Mouse (Mus musculus): ENCODE measurements at regions not wholly inside any gene's neighbourhood (a gene's known extent, or its start where the extent isn't known, plus 50 kb on each side); places are given as distances from the start of the nearest gene placed in this dataset.

DNA sequence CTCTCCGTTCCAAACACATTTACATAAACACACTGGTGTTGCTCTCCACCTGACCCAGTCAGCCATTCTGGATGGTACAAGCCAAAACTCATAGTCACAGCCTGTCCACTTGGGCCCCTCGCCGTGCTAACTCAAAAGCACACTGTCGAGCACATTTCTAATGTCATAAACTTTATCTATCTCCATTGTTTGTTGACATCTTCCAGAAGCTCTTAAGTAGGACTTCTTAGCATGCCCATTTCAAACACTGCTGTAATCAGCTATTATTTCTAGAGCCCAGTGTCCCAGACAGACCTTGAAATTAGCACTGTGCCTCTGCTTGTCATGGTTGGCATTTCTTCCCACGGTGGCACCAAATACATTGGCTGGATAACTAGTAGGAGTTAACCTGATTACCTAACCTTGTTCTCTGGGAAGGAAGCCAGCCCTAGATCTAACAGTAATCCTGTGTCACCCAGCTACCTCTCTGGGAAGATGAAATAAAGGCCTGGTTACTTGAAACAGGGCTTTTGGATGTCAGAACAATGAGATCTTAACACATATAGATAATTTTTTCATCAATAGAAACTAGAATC, 180.1 kb upstream of the Cited2 start:
- no peak overlapping the region for H3K4me2 ChIP-seq (ENCODE audit: low read depth, low read length)
- H3K9me3 ChIP-seq (ENCODE audit: control insufficient read depth, low read length) = no peaks in the 10 kb centered on the region
- H3K36me3 ChIP-seq (ENCODE audit: control insufficient read depth, insufficient read depth, low read length) = no peaks in the 10 kb centered on the region
- no peaks in the 10 kb centered on the region for H3K27me3 ChIP-seq (ENCODE audit: control insufficient read depth, insufficient read depth, low read depth, low read length)
- ATAC-seq (ENCODE audit: low read depth) = no peak
- 62% methylated on average over 5 of the region's 5 CpGs for WGBS
- no peak overlapping the region for H3K27ac ChIP-seq (ENCODE audit: low read length)
- no peak overlapping the region for H3K4me3 ChIP-seq (ENCODE audit: low read length)
- H3K4me1 ChIP-seq (replicated peaks; ENCODE audit: control insufficient read depth, insufficient read depth, low read length) = peaks cover 3% of the 10 kb centered on the region; the same call in 1 of the 2 replicates
- H3K9ac ChIP-seq (ENCODE audit: low read length) = no peak overlapping the region

DNA sequence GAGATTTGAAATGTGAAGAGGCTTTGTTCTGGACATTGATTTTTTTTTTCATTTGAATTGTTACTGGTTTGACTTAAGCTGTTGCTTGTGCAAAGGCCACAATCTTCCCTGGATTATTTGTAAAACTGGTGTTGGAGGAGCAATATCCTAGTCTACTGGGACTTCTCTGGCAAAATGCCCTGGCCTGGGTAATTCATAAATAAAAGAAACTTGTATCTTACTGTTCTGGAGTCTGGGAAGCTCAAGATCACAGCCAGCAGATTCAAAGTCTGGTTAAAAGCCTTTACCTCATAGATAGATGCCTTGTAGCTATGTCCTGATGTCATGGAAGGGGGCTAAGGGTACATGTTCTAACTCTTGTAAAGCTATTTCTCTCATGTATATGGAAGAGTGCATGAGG, 177.7 kb upstream of the Cited2 start:
- H3K4me3 ChIP-seq (ENCODE audit: low read length) = no peak overlapping the region
- H3K9me3 ChIP-seq (ENCODE audit: control insufficient read depth, low read length) = no peaks in the 10 kb centered on the region
- H3K36me3 ChIP-seq (ENCODE audit: control insufficient read depth, insufficient read depth, low read length) = no peaks in the 10 kb centered on the region
- H3K27ac ChIP-seq (ENCODE audit: low read length) = no peak overlapping the region
- no peak for ATAC-seq (ENCODE audit: low read depth)
- no peak overlapping the region for H3K9ac ChIP-seq (ENCODE audit: low read length)
- H3K4me1 ChIP-seq (replicated peaks; ENCODE audit: control insufficient read depth, insufficient read depth, low read length) = no peaks in the 10 kb centered on the region
- H3K27me3 ChIP-seq (ENCODE audit: control insufficient read depth, insufficient read depth, low read depth, low read length) = no peaks in the 10 kb centered on the region
- no peak overlapping the region for H3K4me2 ChIP-seq (ENCODE audit: low read depth, low read length)

DNA sequence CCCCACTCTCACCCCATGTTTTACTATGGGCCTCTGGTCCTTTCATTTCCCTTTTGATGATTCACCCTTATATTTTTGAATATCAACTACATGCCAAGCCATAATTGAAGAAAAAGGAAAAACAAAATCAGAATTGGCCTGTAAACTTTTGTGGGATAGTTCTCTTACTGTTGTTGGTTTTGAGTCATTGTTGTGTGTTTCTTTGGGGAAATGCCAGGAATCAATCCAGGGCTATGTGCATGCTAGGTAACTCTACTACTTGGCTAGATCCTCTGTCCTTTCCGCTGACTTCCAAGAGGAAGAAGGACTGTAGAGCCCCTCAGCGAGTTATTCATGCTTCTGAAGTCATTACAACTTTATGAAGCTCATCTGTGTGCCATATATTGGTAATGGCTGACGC, 175.0 kb upstream of the Cited2 start:
- Histone ChIP-seq H3K4me2 (ENCODE audit: low read depth, low read length) (no peak overlapping the region), H3K4me3 (ENCODE audit: low read length) (no peak overlapping the region), H3K9ac (ENCODE audit: low read length) (no peak overlapping the region), H3K36me3 (ENCODE audit: control insufficient read depth, insufficient read depth, low read length) (no peaks in the 10 kb centered on the region), H3K4me1 (replicated peaks; ENCODE audit: control insufficient read depth, insufficient read depth, low read length) (no peaks in the 10 kb centered on the region), H3K9me3 (ENCODE audit: control insufficient read depth, low read length) (no peaks in the 10 kb centered on the region), H3K27me3 (ENCODE audit: control insufficient read depth, insufficient read depth, low read depth, low read length) (no peaks in the 10 kb centered on the region), H3K27ac (ENCODE audit: low read length) (no peak overlapping the region)
- ATAC-seq (ENCODE audit: low read depth) = no peak
- 85% methylated on average over 3 of the region's 3 CpGs for WGBS

DNA sequence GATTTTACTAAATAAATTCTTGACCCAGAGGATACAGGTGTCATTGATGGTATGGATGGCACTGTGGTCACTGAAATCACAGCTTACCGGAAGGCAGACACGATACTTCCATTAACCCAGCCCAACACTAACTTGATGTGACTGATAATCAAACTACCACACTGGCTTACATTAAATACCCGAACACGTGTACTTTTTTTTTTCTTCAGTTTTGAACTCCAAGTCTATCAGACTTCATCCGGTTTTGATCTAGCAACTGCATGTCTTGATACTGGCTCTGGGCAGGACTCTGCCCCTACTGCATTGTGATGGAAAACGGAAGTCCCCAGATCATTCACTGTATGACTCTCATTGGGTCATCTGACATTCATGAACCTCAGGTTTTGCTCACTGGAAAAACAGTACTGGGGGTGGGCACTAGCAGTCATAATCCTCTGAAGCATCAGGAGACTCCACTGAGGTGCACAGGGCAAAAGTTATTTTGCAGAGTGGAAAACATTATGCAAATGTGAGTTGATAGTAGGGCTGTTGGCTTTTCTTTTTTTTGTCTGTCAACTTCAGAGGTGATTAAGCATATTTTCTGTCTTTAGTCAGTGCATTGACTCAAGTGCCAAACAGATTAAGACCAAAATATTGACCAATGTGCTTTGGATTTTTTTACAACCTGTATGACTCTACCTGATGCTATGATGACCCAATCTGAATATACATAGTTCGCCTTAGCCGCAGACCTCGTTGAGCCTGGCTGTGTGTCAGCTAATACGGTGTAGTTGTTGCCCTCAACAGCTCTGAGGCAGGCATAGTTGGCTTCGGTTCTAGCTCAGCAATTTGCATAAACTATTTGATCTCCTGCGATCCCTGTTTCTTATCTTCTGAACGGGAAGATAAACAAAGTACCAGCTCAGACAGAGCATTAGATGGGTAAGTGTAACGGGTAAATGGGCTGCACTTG, 174.1 kb upstream of the Cited2 start:
- H3K4me3 ChIP-seq (ENCODE audit: low read length) = no peak overlapping the region
- WGBS = 68% methylated on average over 14 of the region's 14 CpGs
- ATAC-seq (ENCODE audit: low read depth) = no peak
- no peak overlapping the region for H3K27ac ChIP-seq (ENCODE audit: low read length)
- no peaks in the 10 kb centered on the region for H3K9me3 ChIP-seq (ENCODE audit: control insufficient read depth, low read length)
- H3K9ac ChIP-seq (ENCODE audit: low read length) = no peak overlapping the region
- H3K4me2 ChIP-seq (ENCODE audit: low read depth, low read length) = no peak overlapping the region
- no peaks in the 10 kb centered on the region for H3K36me3 ChIP-seq (ENCODE audit: control insufficient read depth, insufficient read depth, low read length)
- H3K27me3 ChIP-seq (ENCODE audit: control insufficient read depth, insufficient read depth, low read depth, low read length) = no peaks in the 10 kb centered on the region
- H3K4me1 ChIP-seq (replicated peaks; ENCODE audit: control insufficient read depth, insufficient read depth, low read length) = no peaks in the 10 kb centered on the region

DNA sequence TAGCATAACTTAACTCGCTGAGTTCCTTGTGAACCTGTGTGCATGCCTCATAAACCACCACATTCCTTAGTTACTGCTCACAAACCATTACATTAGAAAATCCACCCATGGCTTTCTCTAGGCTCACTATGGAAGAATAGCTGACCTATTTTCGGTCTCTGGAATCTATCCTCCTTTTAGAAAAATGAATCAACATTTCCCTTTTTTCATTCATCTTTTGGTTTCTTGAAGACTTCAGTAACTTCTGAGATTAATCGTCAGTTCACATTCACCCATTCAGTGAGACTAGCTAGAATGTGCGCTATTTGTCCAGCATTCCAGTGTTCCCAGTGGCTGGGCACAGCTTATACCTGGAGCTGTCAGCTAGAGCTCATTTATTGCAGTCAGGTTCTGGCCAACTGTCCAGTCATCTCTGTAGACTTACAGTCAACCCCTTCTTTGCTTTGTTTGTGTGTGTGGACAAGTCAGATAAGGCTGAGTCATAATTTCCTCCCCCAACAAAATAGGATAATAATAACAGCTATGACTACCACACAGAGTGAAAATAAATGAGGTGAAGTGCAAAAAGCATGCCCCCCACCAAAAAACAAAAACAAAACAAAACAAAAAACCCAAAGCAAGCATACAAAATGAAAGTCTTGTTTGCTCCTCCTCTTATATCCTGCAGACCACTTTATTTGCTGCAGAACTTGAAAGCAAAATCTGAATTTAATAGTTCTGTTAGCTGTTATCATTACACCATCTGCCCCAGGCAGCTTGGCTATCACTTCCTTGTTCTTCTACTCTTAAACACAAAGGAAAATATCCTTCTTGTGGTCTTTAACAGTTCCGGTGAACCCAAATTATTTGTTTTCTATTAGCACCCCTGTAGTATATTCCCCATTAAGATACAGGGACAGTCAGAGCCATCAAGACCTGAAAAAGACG, 173.0 kb upstream of the Cited2 start:
- no peak overlapping the region for H3K27ac ChIP-seq (ENCODE audit: low read length)
- no peaks in the 10 kb centered on the region for H3K36me3 ChIP-seq (ENCODE audit: control insufficient read depth, insufficient read depth, low read length)
- no peaks in the 10 kb centered on the region for H3K9me3 ChIP-seq (ENCODE audit: control insufficient read depth, low read length)
- ATAC-seq (ENCODE audit: low read depth) = no peak
- no peaks in the 10 kb centered on the region for H3K4me1 ChIP-seq (replicated peaks; ENCODE audit: control insufficient read depth, insufficient read depth, low read length)
- 79% methylated on average over 6 of the region's 6 CpGs for WGBS
- H3K4me2 ChIP-seq (ENCODE audit: low read depth, low read length) = no peak overlapping the region
- H3K9ac ChIP-seq (ENCODE audit: low read length) = no peak overlapping the region
- no peaks in the 10 kb centered on the region for H3K27me3 ChIP-seq (ENCODE audit: control insufficient read depth, insufficient read depth, low read depth, low read length)
- no peak overlapping the region for H3K4me3 ChIP-seq (ENCODE audit: low read length)

DNA sequence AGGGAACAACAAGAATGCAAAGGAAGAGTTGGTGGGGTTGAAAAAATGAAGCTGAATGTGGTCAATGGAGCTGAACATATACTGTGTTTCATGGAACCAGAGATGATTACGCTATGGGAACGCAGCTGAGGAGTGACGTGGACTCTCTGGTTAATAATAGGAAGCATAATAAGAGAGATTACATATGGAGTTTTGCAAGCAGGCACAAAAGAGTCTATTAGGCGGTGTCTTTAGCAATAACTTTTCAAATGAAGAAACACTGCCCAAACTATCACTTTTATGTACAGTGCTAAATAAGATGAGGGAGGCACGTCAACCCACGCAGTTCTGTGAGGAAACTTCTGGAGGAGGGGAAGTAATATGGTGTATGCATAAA, 172.4 kb upstream of the Cited2 start:
- Histone ChIP-seq H3K4me3 (ENCODE audit: low read length) (no peak overlapping the region), H3K4me1 (replicated peaks; ENCODE audit: control insufficient read depth, insufficient read depth, low read length) (no peaks in the 10 kb centered on the region), H3K9me3 (ENCODE audit: control insufficient read depth, low read length) (no peaks in the 10 kb centered on the region), H3K4me2 (ENCODE audit: low read depth, low read length) (no peak overlapping the region), H3K27me3 (ENCODE audit: control insufficient read depth, insufficient read depth, low read depth, low read length) (no peaks in the 10 kb centered on the region), H3K9ac (ENCODE audit: low read length) (no peak overlapping the region), H3K36me3 (ENCODE audit: control insufficient read depth, insufficient read depth, low read length) (no peaks in the 10 kb centered on the region), H3K27ac (ENCODE audit: low read length) (no peak overlapping the region)
- 87% methylated on average over 6 of the region's 6 CpGs for WGBS
- ATAC-seq (ENCODE audit: low read depth) = no peak

DNA sequence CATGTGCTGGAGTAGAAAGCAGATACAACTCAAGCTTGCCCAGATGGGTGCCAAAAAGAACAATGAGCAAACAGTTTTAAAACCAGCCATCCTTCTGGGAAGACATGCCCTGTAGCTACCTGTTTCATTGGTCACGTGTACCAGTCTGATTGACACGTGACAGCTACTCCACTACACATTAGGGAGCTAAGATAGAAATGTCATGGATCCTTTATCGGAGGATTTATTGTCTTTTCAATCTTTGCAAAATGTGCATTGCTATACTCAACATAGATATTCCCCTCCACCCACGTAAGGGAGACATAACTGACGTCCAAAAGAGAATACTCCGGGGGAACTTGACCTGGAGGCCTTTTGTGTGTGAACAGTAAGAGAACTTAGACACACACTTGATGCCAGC, 171.1 kb upstream of the Cited2 start:
- Histone ChIP-seq H3K9ac (ENCODE audit: low read length) (no peak overlapping the region), H3K4me2 (ENCODE audit: low read depth, low read length) (no peak overlapping the region), H3K4me1 (replicated peaks; ENCODE audit: control insufficient read depth, insufficient read depth, low read length) (no peaks in the 10 kb centered on the region), H3K9me3 (ENCODE audit: control insufficient read depth, low read length) (no peaks in the 10 kb centered on the region), H3K4me3 (ENCODE audit: low read length) (no peak overlapping the region), H3K36me3 (ENCODE audit: control insufficient read depth, insufficient read depth, low read length) (no peaks in the 10 kb centered on the region), H3K27me3 (ENCODE audit: control insufficient read depth, insufficient read depth, low read depth, low read length) (no peaks in the 10 kb centered on the region), H3K27ac (ENCODE audit: low read length) (no peak overlapping the region)
- no peak for ATAC-seq (ENCODE audit: low read depth)
- WGBS = 62% methylated on average over 6 of the region's 6 CpGs

DNA sequence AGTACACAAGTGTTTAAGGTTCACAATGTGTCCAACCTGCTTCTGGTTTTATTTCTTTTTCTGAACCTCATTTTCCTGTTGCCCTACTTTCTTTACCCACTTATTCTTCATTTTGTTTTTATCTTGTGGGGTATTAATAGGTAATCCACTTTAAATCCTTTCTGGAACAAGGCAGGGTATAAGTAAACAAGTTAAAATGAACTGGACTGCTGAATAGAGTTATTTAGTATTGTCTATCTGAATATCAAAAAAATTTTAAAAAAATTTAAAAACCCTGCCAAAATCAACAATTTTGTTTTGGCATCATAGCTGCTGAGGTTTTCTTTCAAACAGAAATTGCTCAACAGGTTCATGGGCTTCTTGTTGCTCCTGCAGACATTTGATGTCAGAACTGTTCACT, 170.7 kb upstream of the Cited2 start:
- no peak for ATAC-seq (ENCODE audit: low read depth)
- no peak overlapping the region for H3K9ac ChIP-seq (ENCODE audit: low read length)
- H3K27me3 ChIP-seq (ENCODE audit: control insufficient read depth, insufficient read depth, low read depth, low read length) = no peaks in the 10 kb centered on the region
- no peak overlapping the region for H3K4me3 ChIP-seq (ENCODE audit: low read length)
- H3K36me3 ChIP-seq (ENCODE audit: control insufficient read depth, insufficient read depth, low read length) = no peaks in the 10 kb centered on the region
- H3K27ac ChIP-seq (ENCODE audit: low read length) = no peak overlapping the region
- H3K4me2 ChIP-seq (ENCODE audit: low read depth, low read length) = no peak overlapping the region
- H3K4me1 ChIP-seq (replicated peaks; ENCODE audit: control insufficient read depth, insufficient read depth, low read length) = no peaks in the 10 kb centered on the region
- no peaks in the 10 kb centered on the region for H3K9me3 ChIP-seq (ENCODE audit: control insufficient read depth, low read length)

DNA sequence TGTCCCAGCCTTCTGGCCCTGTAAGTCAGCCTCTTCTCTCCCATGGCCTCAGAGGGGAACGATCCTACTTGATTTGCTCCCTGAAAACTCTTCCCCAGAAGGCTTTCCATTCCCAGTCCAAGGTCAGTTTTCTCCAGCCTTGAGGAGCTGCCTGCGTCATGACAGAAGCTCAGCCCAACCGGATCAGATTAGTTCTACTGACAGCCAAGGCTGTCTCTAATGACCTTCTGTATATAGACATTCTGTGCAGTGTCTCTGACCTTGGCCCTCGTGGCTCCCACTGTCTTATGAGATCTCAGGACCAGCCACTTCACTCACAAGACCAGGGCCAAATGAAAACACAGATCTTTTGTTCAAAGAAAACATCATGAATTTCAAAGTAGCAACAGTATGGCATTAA, 166.6 kb upstream of the Cited2 start:
- Histone ChIP-seq H3K4me3 (ENCODE audit: low read length) (no peak overlapping the region), H3K4me1 (replicated peaks; ENCODE audit: control insufficient read depth, insufficient read depth, low read length) (peaks cover 8% of the 10 kb centered on the region), H3K9me3 (ENCODE audit: control insufficient read depth, low read length) (no peaks in the 10 kb centered on the region), H3K4me2 (ENCODE audit: low read depth, low read length) (no peak overlapping the region), H3K27ac (ENCODE audit: low read length) (no peak overlapping the region), H3K36me3 (ENCODE audit: control insufficient read depth, insufficient read depth, low read length) (no peaks in the 10 kb centered on the region), H3K9ac (ENCODE audit: low read length) (no peak overlapping the region), H3K27me3 (ENCODE audit: control insufficient read depth, insufficient read depth, low read depth, low read length) (no peaks in the 10 kb centered on the region)
- ATAC-seq (ENCODE audit: low read depth) = no peak
- WGBS = 50% methylated on average over 4 of the region's 4 CpGs

All from lung, embryonic 16.5 days (tissue).